Mouse (Mus musculus): ENCODE results near the gene Gsn. TPM values are rescaled to one million over a fixed set of nuclear protein-coding genes. Genes with fewer than 3 reads are reported as not detected.
A peak's percentile ranks its signal among the peaks of the same experiment; 100 is the strongest.

Gene Gsn
- polyA plus RNA-seq, 1 experiment from 2014 or later: 118 TPM

DNA sequence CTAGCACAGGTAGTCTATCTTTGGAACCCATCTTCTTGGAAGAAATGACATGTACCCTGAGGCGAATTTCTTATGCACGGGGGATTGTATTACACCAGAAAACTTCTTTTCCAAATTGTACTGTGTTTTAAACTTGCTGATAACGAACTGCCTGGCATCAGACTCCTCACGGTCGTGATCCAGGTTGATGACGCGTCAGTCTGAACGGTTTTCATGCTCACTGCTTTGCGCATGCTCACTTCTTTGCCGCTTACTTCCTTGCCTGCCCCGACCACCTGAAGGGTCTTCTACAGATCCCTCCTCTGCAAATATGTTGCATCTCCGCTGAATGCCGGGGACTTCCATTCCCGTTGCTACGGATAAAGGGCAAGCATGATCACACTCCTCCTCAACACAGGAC lies 31.9 kb upstream of the Gsn start:
- H3K27ac ChIP-seq: no peak overlapping the region
- peaks cover 12% of the 10 kb centered on the region for H3K4me1 ChIP-seq
- no peak overlapping the region for H3K4me3 ChIP-seq
- 85% methylated on average over 15 of the region's 15 CpGs for WGBS
- no peaks in the 10 kb centered on the region for H3K36me3 ChIP-seq
- no peaks in the 10 kb centered on the region for H3K9me3 ChIP-seq
- peaks cover 75% of the 10 kb centered on the region for H3K27me3 ChIP-seq
- H3K9ac ChIP-seq: no peak overlapping the region
- no peak for ATAC-seq (ENCODE audit: low FRiP score, low read depth)
- H3K4me2 ChIP-seq (replicated peaks): no peak overlapping the region

GRCm38 (mm10) chr2:35228145-35228544 lies 28.0 kb upstream of the Gsn start:
- 20% methylated on average over 4 of the region's 4 CpGs for WGBS
- Histone ChIP-seq H3K4me1 (peaks cover 20% of the 10 kb centered on the region), H3K9me3 (no peaks in the 10 kb centered on the region), H3K36me3 (no peaks in the 10 kb centered on the region), H3K27ac (no peak overlapping the region), H3K27me3 (peaks cover 64% of the 10 kb centered on the region), H3K9ac (no peak overlapping the region), H3K4me2 (replicated peaks) (no peak overlapping the region), H3K4me3 (no peak overlapping the region)
- ATAC-seq (ENCODE audit: low FRiP score, low read depth): no peak

- Histone ChIP-seq H3K9me3 (no peaks in the 10 kb centered on the region), H3K27ac (no peak overlapping the region), H3K9ac (no peak overlapping the region), H3K4me2 (replicated peaks) (peak overlapping the region; percentile 38; the same call in 1 of the 2 replicates), H3K4me3 (no peak overlapping the region), H3K27me3 (peaks cover 53% of the 10 kb centered on the region), H3K36me3 (no peaks in the 10 kb centered on the region), H3K4me1 (peaks cover 12% of the 10 kb centered on the region)
- ATAC-seq (ENCODE audit: low FRiP score, low read depth): no peak
- WGBS: 7% methylated on average over 8 of the region's 8 CpGs
Measured at GRCm38 (mm10) chr2:35230215-35230614, 26.0 kb upstream of the Gsn start.

- H3K9ac ChIP-seq: no peak overlapping the region
- H3K4me2 ChIP-seq (replicated peaks): no peak overlapping the region
- WGBS: 76% methylated on average over 2 of the region's 2 CpGs
- peaks cover 48% of the 10 kb centered on the region; the same call in 1 of the 2 replicates for H3K27me3 ChIP-seq
- H3K36me3 ChIP-seq: no peaks in the 10 kb centered on the region
- no peak overlapping the region for H3K27ac ChIP-seq
- H3K4me1 ChIP-seq: peaks cover 12% of the 10 kb centered on the region
- no peaks in the 10 kb centered on the region for H3K9me3 ChIP-seq
- H3K4me3 ChIP-seq: no peak overlapping the region
- ATAC-seq (ENCODE audit: low FRiP score, low read depth): no peak
Measured at GRCm38 (mm10) chr2:35231871-35232270, 24.3 kb upstream of the Gsn start.

GRCm38 (mm10) chr2:35232595-35233445 lies 23.4 kb upstream of the Gsn start:
- Histone ChIP-seq H3K36me3 (no peaks in the 10 kb centered on the region), H3K27me3 (peaks cover 47% of the 10 kb centered on the region), H3K9ac (no peak overlapping the region), H3K4me2 (replicated peaks) (no peak overlapping the region), H3K4me1 (peaks cover 12% of the 10 kb centered on the region), H3K4me3 (no peak overlapping the region), H3K27ac (no peak overlapping the region), H3K9me3 (no peaks in the 10 kb centered on the region)
- no peak for ATAC-seq (ENCODE audit: low FRiP score, low read depth)
- WGBS: 75% methylated on average over 17 of the region's 17 CpGs

- no peaks in the 10 kb centered on the region for H3K36me3 ChIP-seq
- H3K4me1 ChIP-seq: peaks cover 12% of the 10 kb centered on the region
- no peak overlapping the region for H3K4me2 ChIP-seq (replicated peaks)
- 41% methylated on average over 3 of the region's 3 CpGs for WGBS
- no peak for ATAC-seq (ENCODE audit: low FRiP score, low read depth)
- no peaks in the 10 kb centered on the region for H3K9me3 ChIP-seq
- peaks cover 44% of the 10 kb centered on the region for H3K27me3 ChIP-seq
- no peak overlapping the region for H3K9ac ChIP-seq
- H3K4me3 ChIP-seq: no peak overlapping the region
- H3K27ac ChIP-seq: no peak overlapping the region
Measured at GRCm38 (mm10) chr2:35233898-35234297, 22.3 kb upstream of the Gsn start.

DNA sequence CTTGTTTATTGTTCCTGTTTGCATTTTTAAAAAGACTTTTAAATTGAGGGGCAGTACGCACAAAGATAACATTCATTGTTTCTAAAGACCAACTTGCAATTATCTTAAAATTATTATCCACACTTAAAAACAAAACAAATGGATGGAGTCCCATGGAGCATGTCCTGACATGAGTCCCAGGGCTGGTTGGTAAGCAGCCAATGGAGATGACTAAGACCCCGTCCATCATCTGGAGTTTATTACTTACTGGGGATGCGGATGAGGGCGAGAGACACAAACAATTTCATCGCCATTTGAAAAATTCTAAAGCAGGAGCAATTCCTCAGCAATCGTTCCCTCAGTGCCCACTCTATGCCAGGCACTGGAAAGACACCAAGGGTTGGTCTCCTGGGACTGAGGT lies 21.2 kb upstream of the Gsn start:
- no peaks in the 10 kb centered on the region for H3K9me3 ChIP-seq

DNA sequence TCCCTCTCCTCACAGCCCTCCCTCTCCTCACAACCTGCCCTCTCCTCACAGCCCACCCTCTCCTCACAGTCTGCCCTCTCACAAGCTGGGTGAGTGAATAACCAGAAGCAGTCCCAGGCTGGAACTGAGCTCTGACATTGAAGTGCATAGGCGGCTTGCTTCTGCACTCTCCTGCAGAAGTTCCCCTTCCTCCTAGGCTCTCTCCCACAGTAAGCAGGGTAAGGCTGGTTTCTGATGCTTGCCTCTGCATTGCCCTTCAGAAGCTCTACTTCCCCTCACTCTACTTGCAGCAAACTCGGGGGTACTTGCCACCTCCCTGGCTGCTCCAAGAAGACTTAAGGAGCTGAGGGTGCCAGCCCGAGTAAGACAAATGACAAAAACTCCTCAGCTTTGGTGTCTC lies 11.9 kb upstream of the Gsn start:
- no peaks in the 10 kb centered on the region for H3K4me1 ChIP-seq
- no peak for ATAC-seq (ENCODE audit: low FRiP score, low read depth)

More for the DNA sequence above, 21.2 kb upstream of the Gsn start:
- 78% methylated on average over 6 of the region's 6 CpGs for WGBS
- no peak overlapping the region for H3K27ac ChIP-seq
- H3K9ac ChIP-seq: no peak overlapping the region
- no peak for ATAC-seq (ENCODE audit: low FRiP score, low read depth)
- peaks cover 43% of the 10 kb centered on the region for H3K27me3 ChIP-seq
- no peak overlapping the region for H3K4me2 ChIP-seq (replicated peaks)
- H3K36me3 ChIP-seq: no peaks in the 10 kb centered on the region
- no peak overlapping the region for H3K4me3 ChIP-seq
- H3K4me1 ChIP-seq: peaks cover 6% of the 10 kb centered on the region

DNA sequence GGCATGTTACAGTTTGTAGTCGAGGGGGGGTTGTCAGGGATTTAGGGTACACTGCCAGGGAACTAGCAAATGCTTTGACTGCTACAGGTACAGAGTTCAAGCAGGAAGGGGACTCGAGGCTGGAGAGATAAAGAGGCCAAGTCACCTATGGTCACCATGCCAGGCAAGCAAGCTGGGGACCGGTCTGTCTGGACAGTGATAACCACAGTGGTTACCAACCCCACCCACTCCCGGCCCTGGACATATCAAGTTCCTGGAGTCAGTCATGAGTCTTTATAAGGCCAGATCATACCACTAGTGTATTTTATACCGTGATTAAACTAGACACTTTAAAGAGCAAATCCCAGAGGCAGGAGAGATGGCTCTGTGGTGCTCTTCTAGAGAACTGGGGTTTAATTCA lies 8.4 kb upstream of the Gsn start:
- no peaks in the 10 kb centered on the region for H3K9me3 ChIP-seq
- no peak overlapping the region for H3K27ac ChIP-seq
- H3K4me3 ChIP-seq: no peak overlapping the region
- ATAC-seq (ENCODE audit: low FRiP score, low read depth): no peak
- H3K27me3 ChIP-seq: peaks cover 14% of the 10 kb centered on the region; the same call in 1 of the 2 replicates
- H3K9ac ChIP-seq: no peak overlapping the region
- 72% methylated on average over 5 of the region's 5 CpGs for WGBS
- H3K4me1 ChIP-seq: no peaks in the 10 kb centered on the region
- H3K4me2 ChIP-seq (replicated peaks): no peak overlapping the region
- no peaks in the 10 kb centered on the region for H3K36me3 ChIP-seq

More for the DNA sequence above, 11.9 kb upstream of the Gsn start:
- Histone ChIP-seq H3K36me3 (no peaks in the 10 kb centered on the region), H3K4me2 (replicated peaks) (no peak overlapping the region), H3K9me3 (no peaks in the 10 kb centered on the region), H3K4me3 (no peak overlapping the region), H3K27ac (no peak overlapping the region), H3K9ac (no peak overlapping the region), H3K27me3 (peaks cover 22% of the 10 kb centered on the region)
- 54% methylated on average over 3 of the region's 3 CpGs for WGBS

DNA sequence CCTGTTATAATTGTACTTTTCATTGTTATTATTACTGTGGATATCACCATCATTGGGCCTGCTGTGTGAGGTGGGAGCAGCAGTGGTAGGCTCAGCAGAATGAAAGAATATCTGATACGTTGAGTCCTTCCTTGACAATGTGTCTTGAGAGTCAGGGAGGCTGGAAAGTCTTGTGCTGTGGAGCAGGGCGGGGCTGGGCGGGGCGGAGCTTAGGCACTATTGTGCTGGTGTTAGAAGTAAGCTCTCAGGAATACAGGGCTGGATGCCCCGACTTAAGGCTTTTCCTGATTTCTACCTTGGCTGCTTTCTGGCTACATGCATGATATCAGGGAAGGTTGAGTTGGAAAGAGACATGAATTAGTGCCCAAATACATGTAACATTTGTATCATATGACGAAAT lies 3.4 kb upstream of the Gsn start:
- ATAC-seq (ENCODE audit: low FRiP score, low read depth): no peak
- H3K4me3 ChIP-seq: no peak overlapping the region
- H3K9me3 ChIP-seq: no peaks in the 10 kb centered on the region
- no peaks in the 10 kb centered on the region for H3K36me3 ChIP-seq
- H3K27ac ChIP-seq: no peak overlapping the region
- H3K9ac ChIP-seq: no peak overlapping the region
- no peak overlapping the region for H3K4me2 ChIP-seq (replicated peaks)
- 37% methylated on average over 6 of the region's 6 CpGs for WGBS
- H3K27me3 ChIP-seq: peaks cover 29% of the 10 kb centered on the region
- H3K4me1 ChIP-seq: peaks cover 22% of the 10 kb centered on the region

DNA sequence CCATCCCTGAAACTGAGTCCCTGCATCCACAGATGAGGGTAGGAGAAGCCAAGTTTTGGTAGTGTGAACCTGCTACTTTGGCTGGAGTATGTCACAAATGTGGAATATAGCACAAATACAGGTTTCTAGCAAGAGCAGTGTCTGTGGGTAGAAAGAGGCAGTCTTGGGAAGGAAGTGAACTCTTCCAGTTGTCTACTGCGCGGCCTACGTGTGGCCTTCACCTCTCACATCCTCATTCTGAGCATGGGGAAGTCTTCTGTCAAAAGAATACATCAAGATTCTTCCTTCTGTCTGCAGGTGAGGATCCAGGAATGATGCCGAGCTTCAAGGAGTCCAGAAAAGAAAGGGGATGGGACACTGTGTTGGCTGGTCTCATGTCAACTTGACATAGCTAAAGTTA lies 2.4 kb upstream of the Gsn start:
- peaks cover 29% of the 10 kb centered on the region for H3K27me3 ChIP-seq
- H3K36me3 ChIP-seq: no peaks in the 10 kb centered on the region
- H3K4me2 ChIP-seq (replicated peaks): no peak overlapping the region
- H3K9me3 ChIP-seq: no peaks in the 10 kb centered on the region
- no peak for ATAC-seq (ENCODE audit: low FRiP score, low read depth)
- H3K9ac ChIP-seq: no peak overlapping the region
- no peak overlapping the region for H3K27ac ChIP-seq
- H3K4me1 ChIP-seq: peaks cover 31% of the 10 kb centered on the region
- 88% methylated on average over 4 of the region's 4 CpGs for WGBS
- no peak overlapping the region for H3K4me3 ChIP-seq

DNA sequence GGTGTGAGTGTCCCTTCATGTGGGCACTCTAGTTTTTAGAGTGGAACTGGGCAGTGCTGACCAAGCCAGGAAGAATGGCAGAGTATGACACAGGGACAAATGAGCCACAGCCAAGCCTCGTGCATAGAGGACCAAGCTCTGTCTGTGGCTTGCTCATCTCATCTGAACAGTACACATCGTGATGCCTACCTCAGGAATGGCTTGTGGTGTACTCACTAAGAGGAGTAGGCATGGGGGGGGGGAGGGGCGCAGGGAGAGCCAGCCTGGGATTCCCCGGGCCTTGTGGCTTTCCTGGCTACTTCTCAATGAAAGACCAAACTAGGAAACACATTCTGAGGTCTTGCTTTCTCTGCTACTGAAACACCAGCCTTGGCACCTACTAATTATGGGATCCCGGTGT lies 1.2 kb upstream of the Gsn start:
- Histone ChIP-seq H3K4me2 (replicated peaks) (no peak overlapping the region), H3K9me3 (no peaks in the 10 kb centered on the region), H3K4me3 (no peak overlapping the region), H3K27ac (no peak overlapping the region), H3K27me3 (peaks cover 29% of the 10 kb centered on the region), H3K9ac (no peak overlapping the region), H3K36me3 (no peaks in the 10 kb centered on the region), H3K4me1 (peaks cover 43% of the 10 kb centered on the region)
- no peak for ATAC-seq (ENCODE audit: low FRiP score, low read depth)
- WGBS: 68% methylated on average over 5 of the region's 5 CpGs

DNA sequence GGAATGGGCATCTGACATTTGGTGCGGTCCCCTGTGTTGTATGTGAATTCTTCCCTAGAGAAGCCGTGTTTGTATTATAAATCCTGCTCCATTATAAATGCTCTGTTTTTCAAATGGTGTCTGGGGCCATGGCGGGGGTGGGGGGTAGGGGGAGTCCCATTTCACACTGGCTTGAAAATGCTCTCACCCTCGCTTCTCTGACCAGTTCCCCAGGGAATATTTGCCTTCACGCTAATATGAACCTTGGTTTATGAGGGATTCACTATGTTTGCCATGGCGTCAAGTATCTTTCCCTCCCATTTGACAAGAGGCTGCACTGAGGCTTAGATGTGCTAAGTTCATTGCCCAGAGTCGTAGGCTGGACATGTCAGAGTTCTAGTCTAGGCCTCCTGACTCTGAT lies 718 bp upstream of the Gsn start:
- Histone ChIP-seq H3K9me3 (no peaks in the 10 kb centered on the region), H3K9ac (no peak overlapping the region), H3K36me3 (no peaks in the 10 kb centered on the region), H3K4me1 (peaks cover 44% of the 10 kb centered on the region), H3K27ac (no peak overlapping the region), H3K27me3 (peaks cover 29% of the 10 kb centered on the region), H3K4me3 (no peak overlapping the region; the same call in 1 of the 2 replicates), H3K4me2 (replicated peaks) (peak overlapping the region; percentile 91)
- no peak for ATAC-seq (ENCODE audit: low FRiP score, low read depth)
- 65% methylated on average over 7 of the region's 7 CpGs for WGBS
